Mouse (Mus musculus): Measurements from ENCODE around the gene Nabp1. TPM values are rescaled to one million over a fixed set of nuclear protein-coding genes. Genes with fewer than 3 reads are reported as not detected.
"Not testable (repeated sequence)": the region's sequence is repeated elsewhere in the genome, so short reads cannot be mapped to it uniquely, and the experiment has no call there.

The Nabp1 gene
- polyA plus RNA-seq, 1 experiment from 2014 or later, result 4.6 TPM

DNA sequence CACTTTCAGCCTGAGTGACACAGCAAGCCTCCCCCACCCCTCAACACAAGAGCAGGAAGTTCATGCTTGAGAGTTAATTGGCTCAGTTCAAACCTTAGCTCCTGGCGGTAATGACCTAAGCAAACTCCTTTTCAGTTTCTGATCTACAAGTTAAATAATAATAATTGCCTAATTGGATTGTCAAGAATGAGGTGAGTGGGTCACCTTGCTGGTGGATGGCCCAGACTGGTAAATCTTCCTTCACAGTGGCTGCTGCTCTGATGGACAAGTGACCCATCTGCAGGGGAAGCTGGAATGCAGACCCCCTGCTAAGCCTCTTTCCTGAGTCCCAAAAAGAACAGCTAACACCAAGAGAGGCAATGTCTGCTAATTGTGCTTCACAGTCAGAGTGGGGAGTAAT is 48.5 kb downstream of the Nabp1 start:
- WGBS, result 31% methylated on average over 1 of the region's 1 CpGs

DNA sequence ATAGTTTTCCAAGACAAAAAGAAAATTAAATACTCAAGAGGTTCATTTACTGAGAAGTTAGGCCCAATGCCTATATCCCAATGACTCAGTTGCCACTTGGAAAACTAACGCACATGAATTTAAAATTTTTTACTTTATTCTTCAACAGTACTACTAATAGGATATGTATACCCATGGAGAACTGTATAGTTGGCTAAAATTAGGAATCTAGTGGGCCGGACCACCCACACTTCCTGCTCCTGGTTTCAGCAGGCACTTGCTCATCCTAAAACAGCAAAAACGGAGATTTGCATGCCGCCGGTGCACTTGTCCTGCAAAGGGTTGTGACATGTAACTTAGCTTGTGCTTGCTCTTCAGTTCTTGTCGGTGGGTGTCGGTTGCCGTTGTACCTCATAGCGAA is 51.9 kb downstream of the Nabp1 start:
- no peak for DNase-seq (ENCODE audit: low spot score)
- H3K36me3 ChIP-seq, result no peaks in the 10 kb centered on the region
- H3K27me3 ChIP-seq (ENCODE audit: low read depth, poor library complexity, severe bottlenecking), result no peaks in the 10 kb centered on the region
- peaks cover 4% of the 10 kb centered on the region; the same call in 1 of the 2 replicates for H3K4me1 ChIP-seq
- H3K9me3 ChIP-seq (replicated peaks), result no peaks in the 10 kb centered on the region
- no peak overlapping the region for H3K4me3 ChIP-seq
- H3K27ac ChIP-seq, result no peak overlapping the region
- 94% methylated on average over 9 of the region's 9 CpGs for WGBS

More for the DNA sequence above, 48.5 kb downstream of the Nabp1 start:
- Histone ChIP-seq H3K36me3 (no peaks in the 10 kb centered on the region), H3K27ac (no peak overlapping the region), H3K27me3 (ENCODE audit: low read depth, poor library complexity, severe bottlenecking) (no peaks in the 10 kb centered on the region), H3K4me3 (no peak overlapping the region), H3K9me3 (replicated peaks) (no peaks in the 10 kb centered on the region), H3K4me1 (peaks cover 4% of the 10 kb centered on the region; the same call in 1 of the 2 replicates)
- DNase-seq (ENCODE audit: low spot score), result no peak

DNA sequence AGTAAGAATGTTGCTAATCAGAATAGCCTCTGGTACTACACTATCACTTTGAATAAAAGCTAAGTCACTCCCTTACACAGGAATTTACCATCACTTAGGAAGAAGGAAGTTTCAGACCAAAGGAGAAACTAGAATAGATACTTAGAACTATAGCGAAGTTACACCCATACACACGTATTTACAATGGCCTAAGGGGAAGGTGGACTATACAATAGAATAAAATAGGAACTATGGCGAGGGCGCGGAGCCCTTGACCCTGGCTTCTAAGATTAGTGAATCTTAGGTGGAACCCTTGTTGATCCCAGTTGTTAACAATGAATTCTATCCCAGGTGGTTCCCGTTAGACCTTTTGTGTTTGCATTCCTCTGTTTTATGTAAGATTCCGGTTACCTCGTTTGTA is 57.2 kb downstream of the Nabp1 start:
- H3K4me1 ChIP-seq; H3K9me3 ChIP-seq (replicated peaks); H3K27ac ChIP-seq; H3K4me3 ChIP-seq; H3K36me3 ChIP-seq; DNase-seq (ENCODE audit: low spot score); H3K27me3 ChIP-seq (ENCODE audit: low read depth, poor library complexity, severe bottlenecking): not testable (repeated sequence)
- 89% methylated on average over 8 of the region's 8 CpGs for WGBS

DNA sequence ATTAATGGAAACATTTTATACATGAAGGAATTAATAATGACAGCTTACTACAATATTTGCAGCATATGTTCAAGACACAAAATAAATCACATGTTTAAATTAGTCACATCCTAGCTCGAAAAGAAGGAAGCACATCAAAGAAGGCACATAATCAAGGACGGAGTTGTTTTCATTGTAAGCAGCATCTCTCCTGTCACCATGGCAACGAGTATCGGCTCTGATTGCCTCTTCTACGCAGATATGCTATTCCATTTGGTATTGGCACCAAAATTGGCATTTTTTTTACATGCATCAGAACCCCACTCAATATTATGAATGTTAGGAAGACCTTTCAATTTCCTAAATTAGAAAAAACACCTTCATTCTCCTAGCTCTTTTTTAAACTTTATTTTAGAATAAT is 59.5 kb downstream of the Nabp1 start:
- no peaks in the 10 kb centered on the region for H3K9me3 ChIP-seq (replicated peaks)
- no peak overlapping the region for H3K27ac ChIP-seq
- WGBS, result 77% methylated on average over 5 of the region's 5 CpGs
- no peaks in the 10 kb centered on the region for H3K27me3 ChIP-seq (ENCODE audit: low read depth, poor library complexity, severe bottlenecking)
- no peak overlapping the region for H3K4me3 ChIP-seq
- no peak for DNase-seq (ENCODE audit: low spot score)
- no peaks in the 10 kb centered on the region for H3K36me3 ChIP-seq
- no peaks in the 10 kb centered on the region for H3K4me1 ChIP-seq

Other genes starting within 250 kb of the Nabp1 start
- gene Cavin2, start 189.3 kb downstream of the Nabp1 start, polyA plus RNA-seq (2016; fragmentation: Nextera tagmentation; extraction: Ambion mirVana), result 1.9 and 3.1 TPM in 2 replicates